Mouse (Mus musculus) midbrain, embryonic 16.5 days (tissue): ENCODE results near the gene Spx. TPM values are rescaled to one million over a fixed set of nuclear protein-coding genes. Genes with fewer than 3 reads are reported as not detected.

Experiments used
- ATAC-seq: fragments of 200-750 bp; cut with Nextera tagmentation; 2 replicates; pipeline ENCODE4 v1.8.0; 2017; ENCODE audit warnings: moderate TSS enrichment
- H3K27ac ChIP-seq: fragments of 300-500 bp; sonication (generic); 2 replicates; pipeline ENCODE4 v1.5.1; 2014; ENCODE audit warnings: mild to moderate bottlenecking, low read length, mixed read lengths
- H3K27me3 ChIP-seq: fragments of 300-500 bp; sonication (generic); 2 replicates; pipeline ENCODE4 v1.6.1; 2014; ENCODE audit warnings: low read depth, low read length, mixed read lengths; ENCODE audit not compliant: control insufficient read depth, insufficient read depth
- H3K36me3 ChIP-seq: fragments of 300-500 bp; sonication (generic); 2 replicates; pipeline ENCODE4 v1.6.1; 2014; ENCODE audit warnings: mild to moderate bottlenecking, low read length, moderate library complexity, mixed read lengths; ENCODE audit not compliant: control insufficient read depth, insufficient read depth
- H3K4me1 ChIP-seq: fragments of 300-500 bp; sonication (generic); 2 replicates; pipeline ENCODE4 v1.6.1; 2014; ENCODE audit warnings: mild to moderate bottlenecking, low read length, mixed read lengths; ENCODE audit not compliant: control insufficient read depth, insufficient read depth
- H3K4me2 ChIP-seq: fragments of 300-500 bp; sonication (generic); 2 replicates; pipeline ENCODE4 v1.6.1; 2014; ENCODE audit warnings: mild to moderate bottlenecking, low read length, mixed read lengths
- H3K4me3 ChIP-seq: fragments of 300-500 bp; sonication (generic); 2 replicates; pipeline ENCODE4 v1.5.1; 2014; ENCODE audit warnings: low read depth, mild to moderate bottlenecking, low read length, moderate library complexity, mixed read lengths
- H3K9ac ChIP-seq: fragments of 300-500 bp; sonication (generic); 2 replicates; pipeline ENCODE4 v1.6.1; 2014; ENCODE audit warnings: low read depth, low read length, mixed read lengths
- H3K9me3 ChIP-seq: fragments of 300-500 bp; sonication (generic); replicated peaks from 2 replicates; pipeline ENCODE4 v1.6.1; 2014; ENCODE audit warnings: mild to moderate bottlenecking, low read length, mixed read lengths; ENCODE audit not compliant: control insufficient read depth, poor library complexity, severe bottlenecking
- WGBS: fragments of 180-500 bp; shearing (Covaris S2); extraction: QIAGEN DNeasy Blood & Tissue Kit; methylation state at CpG from one replicate; pipeline ENCODE4 v1.1.7; 2014; 5-methylcytosine and 5-hydroxymethylcytosine counted together
- polyA plus RNA-seq: library from polyadenylated mRNA; unstranded; fragments of >200 nt; fragmentation: Nextera tagmentation; extraction: Ambion mirVana; gene quantifications from 2 replicates; pipeline ENCODE4 v1.2.1, GENCODE M21; 2015

Spx gene
- polyA plus RNA-seq, 1 experiment from 2014 or later, result 9.0 TPM

DNA sequence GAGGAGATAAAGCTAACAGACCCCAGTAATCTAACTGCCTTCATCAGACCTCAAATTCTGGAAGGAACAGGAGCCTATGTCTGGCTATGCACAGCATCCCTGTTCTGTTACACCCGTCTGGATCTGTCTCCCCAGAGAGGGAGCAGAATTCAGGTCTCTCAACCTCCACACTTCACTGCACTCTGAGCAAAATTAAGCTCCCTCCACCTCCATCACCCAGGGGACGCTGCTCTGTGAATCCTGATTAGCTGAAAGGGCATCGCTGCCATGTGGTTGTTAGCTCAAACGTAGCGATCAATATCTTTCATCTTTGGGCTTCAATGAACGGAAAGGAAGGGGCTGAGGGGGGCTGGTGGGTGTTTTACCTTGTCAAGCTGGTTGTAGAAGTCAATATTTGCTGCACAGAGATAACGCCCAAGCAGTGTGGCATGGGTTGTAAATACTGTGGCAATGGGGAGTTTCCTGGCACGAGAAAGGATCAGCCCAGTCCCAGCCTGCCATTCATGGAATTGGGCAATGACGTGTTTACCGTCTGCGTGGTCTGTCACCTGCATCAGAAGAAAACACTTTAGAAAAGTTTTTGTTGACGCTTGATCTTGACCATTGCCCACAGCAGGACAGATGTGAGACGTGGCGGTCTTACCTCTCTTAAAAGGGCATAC is 45.9 kb downstream of the Spx start:
- 57% methylated on average over 14 of the region's 14 CpGs for WGBS
- no peaks in the 10 kb centered on the region for H3K9me3 ChIP-seq
- no peak overlapping the region for H3K9ac ChIP-seq

DNA sequence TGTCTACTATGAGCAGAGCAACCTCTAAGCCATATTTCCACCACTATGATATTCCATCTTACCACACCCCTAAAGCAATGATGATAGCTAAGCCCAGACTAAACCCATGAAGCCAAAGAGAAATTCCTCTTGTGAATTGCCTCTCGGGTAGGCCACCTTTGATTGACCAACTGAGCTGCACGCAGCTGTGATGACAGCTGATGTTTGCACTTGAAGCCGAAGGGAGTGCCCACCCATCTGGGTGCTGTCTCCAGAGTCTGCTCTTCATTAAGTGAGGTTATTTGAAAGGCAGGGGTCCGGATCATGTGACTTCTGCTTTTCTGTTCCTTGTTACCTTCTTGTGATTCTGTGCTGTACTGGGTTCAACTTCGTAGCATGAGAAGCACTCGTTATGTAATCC is 49.0 kb downstream of the Spx start:
- peaks cover 11% of the 10 kb centered on the region for H3K4me1 ChIP-seq
- H3K27ac ChIP-seq, result no peak overlapping the region
- 78% methylated on average over 6 of the region's 6 CpGs for WGBS
- no peaks in the 10 kb centered on the region for H3K36me3 ChIP-seq
- no peaks in the 10 kb centered on the region for H3K9me3 ChIP-seq
- H3K4me3 ChIP-seq, result no peak overlapping the region
- no peak for ATAC-seq
- H3K9ac ChIP-seq, result no peak overlapping the region
- no peaks in the 10 kb centered on the region for H3K27me3 ChIP-seq
- H3K4me2 ChIP-seq, result no peak overlapping the region

More for the DNA sequence above, 45.9 kb downstream of the Spx start:
- no peaks in the 10 kb centered on the region for H3K36me3 ChIP-seq
- H3K4me1 ChIP-seq, result peaks cover 11% of the 10 kb centered on the region
- H3K27ac ChIP-seq, result peak overlapping the region; percentile 32; the same call in 1 of the 2 replicates
- H3K4me2 ChIP-seq, result peak overlapping the region; percentile 25
- peak; percentile 65 for ATAC-seq
- H3K4me3 ChIP-seq, result no peak overlapping the region
- no peaks in the 10 kb centered on the region for H3K27me3 ChIP-seq

Other genes starting within 250 kb of the Spx start
- 0.53 TPM in 1 of 2 replicates, not detected in the other for gene Slco1a6, start 204.9 kb upstream of the Spx start, polyA plus RNA-seq
- gene Iapp, start 115.0 kb upstream of the Spx start, polyA plus RNA-seq, result not detected in 2 replicates
- gene Slco1a5, start 90.5 kb upstream of the Spx start, polyA plus RNA-seq, result 0.45 and 0.74 TPM in 2 replicates
- gene Pyroxd1, start 67.8 kb upstream of the Spx start, polyA plus RNA-seq, result 22.6 and 27.0 TPM in 2 replicates
- 25.6 and 27.4 TPM in 2 replicates for gene Recql, start 26.4 kb upstream of the Spx start, polyA plus RNA-seq
- gene Golt1b, start 26.2 kb upstream of the Spx start, polyA plus RNA-seq, result 80.1 and 82.4 TPM in 2 replicates
- 0.09 TPM in 1 of 2 replicates, not detected in the other for gene Gys2, start 59.7 kb downstream of the Spx start, polyA plus RNA-seq
- gene Ldhb, start 94.5 kb downstream of the Spx start, polyA plus RNA-seq, result 407 and 436 TPM in 2 replicates
- 14.7 and 15.4 TPM in 2 replicates for gene Kcnj8, start 158.2 kb downstream of the Spx start, polyA plus RNA-seq